Comparison of ENCODE assay signal across 8 mouse cellular contexts in the genomic region with DNA sequence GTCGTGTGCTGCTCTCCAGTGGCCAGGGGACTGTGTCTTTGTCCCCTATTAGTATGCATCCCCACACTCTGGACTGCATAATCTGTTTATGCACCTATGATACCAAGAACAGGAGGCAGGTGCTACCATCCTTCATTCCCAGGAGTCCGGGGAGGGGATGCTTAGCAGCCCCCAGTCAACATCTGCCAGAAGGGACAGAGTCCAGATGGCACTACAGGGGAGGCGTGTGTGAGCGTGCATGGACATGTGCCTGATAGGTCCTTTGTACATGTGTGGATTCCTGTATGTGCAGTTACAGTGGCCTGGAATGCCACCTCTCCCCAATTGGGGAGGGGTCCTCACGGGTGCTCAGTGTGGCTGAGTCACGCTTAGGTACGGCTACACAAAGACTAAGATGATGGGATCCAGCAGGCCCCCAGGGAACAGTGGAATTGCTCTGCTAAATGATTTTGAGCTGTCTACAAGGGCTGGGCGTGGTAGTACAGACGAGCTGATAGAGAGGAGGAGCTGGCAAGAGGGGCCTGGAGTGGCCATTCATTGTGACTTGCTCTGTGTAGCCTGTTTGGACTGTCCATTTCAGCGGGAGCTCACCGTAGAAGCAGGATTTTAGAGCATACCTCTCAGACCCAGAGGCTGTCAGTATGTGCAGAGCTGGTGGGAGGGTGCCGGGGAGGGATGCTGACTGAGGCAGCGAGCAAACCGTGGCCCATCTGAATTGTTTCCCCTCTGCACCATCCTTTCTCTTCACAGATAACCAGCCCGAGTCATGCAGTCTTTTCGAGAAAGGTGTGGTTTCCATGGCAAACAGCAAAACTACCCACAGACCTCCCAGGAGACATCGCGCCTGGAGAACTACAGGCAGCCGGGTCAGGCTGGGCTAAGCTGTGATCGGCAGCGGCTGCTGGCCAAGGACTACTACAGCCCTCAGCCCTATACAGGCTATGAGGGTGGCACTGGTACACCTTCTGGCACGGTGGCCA. TPM values are rescaled to one million over a fixed set of nuclear protein-coding genes. Genes with fewer than 3 reads are reported as not detected.
DNase-seq lines count a peak whose midpoint lies in the region; ATAC-seq and TF ChIP-seq lines count a peak whose summit lies in the region.

No protein-coding gene starts in this region.

- no peaks in the 10 kb centered on the region for H3K27me3 ChIP-seq in liver, embryonic 15.5 days
- no peaks in the 10 kb centered on the region for H3K27me3 ChIP-seq in lung, postnatal 0 days (replicated peaks; ENCODE audit: insufficient read depth, low read length)

- intact Hi-C loops in gastrocnemius, postnatal 14 days (cut with DNase I; ENCODE audit: low total_unique reads): loop anchor here (5.0 kb wide), 1 partner anchor 77 kb away; a partner anchor contains a TSS

- H3K9ac ChIP-seq in liver, embryonic 15.5 days: peak overlapping the region; percentile 6; the same call in 1 of the 2 replicates
- no peak overlapping the region for H3K9ac ChIP-seq in lung, postnatal 0 days (replicated peaks; ENCODE audit: low read depth)

- no peak for ATAC-seq in liver, embryonic 15.5 days (ENCODE audit: insufficient read depth)
- ATAC-seq in lung, postnatal 0 days: no peak

- no peak overlapping the region for H3K27ac ChIP-seq in liver, embryonic 15.5 days (replicated peaks)
- no peak overlapping the region for H3K27ac ChIP-seq in lung, postnatal 0 days (ENCODE audit: low read length)

- 30% methylated on average over 22 of the region's 22 CpGs for WGBS in liver, embryonic 15.5 days (ENCODE audit: insufficient replicate concordance)
- 54% methylated on average over 22 of the region's 22 CpGs for WGBS in lung, postnatal 0 days

- no peak for TF ChIP-seq EP300 in lung, postnatal 0 days (IDR thresholded peaks at IDR 0.05)

- H3K4me1 ChIP-seq in liver, embryonic 15.5 days (replicated peaks): peaks cover 66% of the 10 kb centered on the region
- H3K4me1 ChIP-seq in lung, postnatal 0 days (ENCODE audit: insufficient read depth, low read depth, low read length): peaks cover 3% of the 10 kb centered on the region; the same call in 1 of the 2 replicates

- peak; percentile 65 to 67 for DNase-seq in cerebellum, postnatal 10 days
- no peak for DNase-seq in cerebellum, adult 9-10 months
- DNase-seq in thymus, postnatal 14 days: peak; percentile 51
- DNase-seq in thymus, postnatal 10 days (ENCODE audit: low spot score in 2 of 2): no peak
- DNase-seq in thymus, postnatal 4 days: peak; percentile 55
- no peak for DNase-seq in lung, postnatal 0 days (ENCODE audit: low spot score)
- no peak for DNase-seq in gastrocnemius, postnatal 14 days

- H3K36me3 ChIP-seq in liver, embryonic 15.5 days (replicated peaks): peaks cover 41% of the 10 kb centered on the region
- peaks cover 6% of the 10 kb centered on the region; the same call in 1 of the 2 replicates for H3K36me3 ChIP-seq in lung, postnatal 0 days (ENCODE audit: insufficient read depth, low read length)

- no peaks in the 10 kb centered on the region for H3K9me3 ChIP-seq in liver, embryonic 15.5 days (replicated peaks)
- H3K9me3 ChIP-seq in lung, postnatal 0 days (ENCODE audit: low read length): no peaks in the 10 kb centered on the region

- no peak for TF ChIP-seq CTCF in lung, postnatal 0 days (IDR thresholded peaks at IDR 0.05)

- no peak overlapping the region for H3K4me3 ChIP-seq in liver, embryonic 15.5 days (replicated peaks)
- H3K4me3 ChIP-seq in lung, postnatal 0 days (ENCODE audit: low read depth, low read length): no peak overlapping the region

- peak overlapping the region; percentile 41 for H3K4me2 ChIP-seq in liver, embryonic 15.5 days
- H3K4me2 ChIP-seq in lung, postnatal 0 days (replicated peaks; ENCODE audit: low read depth, low read length): no peak overlapping the region

RNA-seq across cellular contexts. Expression of a gene that starts 37.7 kb away (rescaled TPM):
- 53.5 and 60.6 TPM in 2 replicates for polyA plus RNA-seq in liver, embryonic 15.5 days (2015; fragmentation: Nextera tagmentation; extraction: Ambion mirVana)
- polyA plus RNA-seq in lung, postnatal 0 days (2015; fragmentation: Nextera tagmentation; extraction: Ambion mirVana): 61.7 and 70.1 TPM in 2 replicates
- 10 to 100 TPM; 20.9 to 24.5 TPM for total RNA-seq in gastrocnemius, postnatal 14 days (2021)

Comparison
In these comparisons a context has a peak if more than half of its experiments do, and no peak if none do; other contexts are left out.
1. DNase-seq: peak in cerebellum, postnatal 10 days (2 of 2), thymus, postnatal 14 days (single experiment) and thymus, postnatal 4 days (single experiment); none in cerebellum, adult 9-10 months (single experiment), thymus, postnatal 10 days (0 of 2), lung, postnatal 0 days (single experiment) and gastrocnemius, postnatal 14 days (single experiment).